Mouse (Mus musculus) forebrain, postnatal 0 days (tissue): Measurements from ENCODE around the gene Gm614. TPM values are rescaled to one million over a fixed set of nuclear protein-coding genes. Genes with fewer than 3 reads are reported as not detected.

Source experiments
- ATAC-seq: fragments of 200-750 bp; cut with Nextera tagmentation; 2 replicates; pipeline ENCODE4 v1.8.0; 2017; ENCODE audit warnings: mild to moderate bottlenecking, moderate library complexity
- DNase-seq: peaks from one replicate; pipeline ENCODE4 v3.0.0-alpha.2; 2015
- H3K27ac ChIP-seq: fragments of 300-500 bp; sonication (generic); 2 replicates; pipeline ENCODE4 v1.5.1; 2014; ENCODE audit warnings: low read depth, mild to moderate bottlenecking, antibody characterized with exemption, low read length, moderate library complexity, mixed read lengths
- H3K27me3 ChIP-seq: fragments of 300-500 bp; sonication (generic); 2 replicates; pipeline ENCODE4 v1.6.1; 2014; ENCODE audit warnings: mild to moderate bottlenecking, low read length, mixed read lengths; ENCODE audit not compliant: insufficient read depth
- H3K36me3 ChIP-seq: fragments of 300-500 bp; sonication (generic); 2 replicates; pipeline ENCODE4 v1.6.1; 2014; ENCODE audit warnings: mild to moderate bottlenecking, moderate library complexity; ENCODE audit not compliant: insufficient read depth
- H3K4me1 ChIP-seq: fragments of 300-500 bp; sonication (generic); 2 replicates; pipeline ENCODE4 v1.6.1; 2014; ENCODE audit warnings: antibody characterized with exemption; ENCODE audit not compliant: insufficient read depth
- H3K4me2 ChIP-seq: fragments of 300-500 bp; sonication (generic); 2 replicates; pipeline ENCODE4 v1.6.1; 2014; ENCODE audit warnings: low read depth, mild to moderate bottlenecking, moderate library complexity
- H3K4me3 ChIP-seq: fragments of 300-500 bp; sonication (generic); 2 replicates; pipeline ENCODE4 v1.5.1; 2014; ENCODE audit warnings: low read depth, low read length, mixed read lengths
- H3K9ac ChIP-seq: fragments of 300-500 bp; sonication (generic); 2 replicates; pipeline ENCODE4 v1.6.1; 2014; ENCODE audit warnings: mild to moderate bottlenecking
- H3K9me3 ChIP-seq: fragments of 300-500 bp; sonication (generic); 2 replicates; pipeline ENCODE4 v1.6.1; 2016; ENCODE audit warnings: low read length
- CTCF ChIP-seq: sonication (generic); IDR thresholded peaks from 2 replicates; pipeline ENCODE4 v1.5.1; 2016; ENCODE audit warnings: antibody characterized with exemption, control low read depth, low read depth
- WGBS: fragments of 180-500 bp; shearing (Covaris S2); extraction: QIAGEN DNeasy Blood & Tissue Kit; methylation state at CpG from one replicate; pipeline ENCODE4 v1.1.7; 2014; 5-methylcytosine and 5-hydroxymethylcytosine counted together
- polyA plus RNA-seq: library from polyadenylated mRNA; unstranded; fragments of >200 nt; fragmentation: Nextera tagmentation; extraction: Ambion mirVana; gene quantifications from 2 replicates; pipeline ENCODE4 v1.2.1, GENCODE M21; 2015
- total RNA-seq: library from RNA; depleted of rRNA; stranded (reverse); fragments of >200 nt; gene quantifications from 2 replicates; pipeline ENCODE4 v1.2.3, GENCODE M21; 2014

Gene Gm614
- total and polyA plus RNA-seq, 2 experiments from 2014 or later: 0.52 TPM; not detected in 1

DNA sequence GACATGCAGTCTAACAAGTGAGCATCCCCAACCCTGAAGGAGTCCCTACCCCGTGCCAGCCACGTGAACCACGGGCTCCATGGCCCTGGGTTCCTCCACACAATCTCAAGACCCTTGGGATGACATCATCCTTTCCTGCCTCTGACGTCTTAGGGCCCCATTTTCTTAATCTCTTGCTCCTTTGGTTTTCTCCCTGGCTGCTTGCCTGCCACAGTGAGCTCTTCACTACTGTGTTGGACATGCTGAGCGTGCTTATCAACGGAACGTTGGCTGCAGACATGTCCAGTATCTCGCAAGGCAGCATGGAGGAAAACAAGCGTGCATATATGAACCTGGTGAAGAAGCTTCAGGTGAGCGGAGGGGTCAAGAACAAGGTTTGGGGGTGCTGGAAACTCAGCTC lies 26.3 kb upstream of the Gm614 start:
- no peak overlapping the region for H3K27ac ChIP-seq
- H3K9ac ChIP-seq: no peak overlapping the region
- H3K4me3 ChIP-seq: no peak overlapping the region
- H3K36me3 ChIP-seq: peaks cover 49% of the 10 kb centered on the region
- H3K4me2 ChIP-seq: no peak overlapping the region
- DNase-seq (no peak), ATAC-seq (no peak)
- WGBS: 86% methylated on average over 10 of the region's 10 CpGs
- H3K27me3 ChIP-seq: no peaks in the 10 kb centered on the region
- no peaks in the 10 kb centered on the region for H3K4me1 ChIP-seq
- no peak for TF ChIP-seq CTCF
- no peaks in the 10 kb centered on the region for H3K9me3 ChIP-seq

DNA sequence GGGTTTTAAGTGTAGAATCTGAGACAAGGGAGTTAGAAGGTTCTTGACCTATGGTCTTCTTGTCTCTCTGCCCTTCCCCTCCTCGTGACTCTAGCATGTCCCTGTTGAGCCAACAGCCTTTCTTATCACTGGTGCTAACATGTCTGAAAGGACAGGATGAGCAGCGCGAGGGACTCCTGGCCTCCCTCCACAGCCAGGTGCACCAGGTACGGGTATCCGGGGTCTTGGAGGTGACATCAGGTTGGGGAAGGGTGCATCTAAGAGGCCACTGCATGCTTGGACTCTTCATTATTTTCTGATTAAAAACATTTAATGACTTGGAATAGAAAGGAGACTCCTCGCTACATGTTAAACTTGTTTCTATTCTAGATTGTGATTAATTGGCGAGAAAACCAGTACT lies 25.2 kb upstream of the Gm614 start:
- 84% methylated on average over 7 of the region's 7 CpGs for WGBS

DNA sequence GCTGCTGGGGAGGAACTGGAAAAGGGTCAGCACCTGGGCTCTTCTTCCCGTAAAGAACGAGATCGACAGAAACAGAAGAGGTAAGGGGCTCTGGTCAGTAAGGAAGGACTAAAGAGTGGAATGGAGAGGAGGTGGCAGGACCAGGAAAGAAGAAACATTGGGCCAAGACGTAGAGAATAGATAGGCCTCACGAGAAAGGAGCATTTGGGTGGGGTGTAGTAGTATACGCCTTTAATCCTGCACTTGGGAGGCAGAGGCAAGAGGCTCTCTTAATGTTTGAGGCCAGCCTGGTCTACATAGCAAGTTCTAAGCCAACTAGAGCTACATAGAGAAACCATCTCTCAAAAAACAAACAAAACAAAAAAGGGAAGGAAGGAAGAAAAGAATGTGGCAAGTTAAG lies 24.6 kb upstream of the Gm614 start:
- Histone ChIP-seq H3K4me3 (no peak overlapping the region), H3K9ac (no peak overlapping the region), H3K4me2 (no peak overlapping the region), H3K9me3 (no peaks in the 10 kb centered on the region), H3K27ac (no peak overlapping the region), H3K36me3 (peaks cover 44% of the 10 kb centered on the region; the same call in 1 of the 2 replicates), H3K27me3 (no peaks in the 10 kb centered on the region), H3K4me1 (no peaks in the 10 kb centered on the region)
- ATAC-seq (no peak), DNase-seq (no peak)
- no peak for TF ChIP-seq CTCF
- WGBS: 93% methylated on average over 6 of the region's 6 CpGs

More for the DNA sequence above, 25.2 kb upstream of the Gm614 start:
- H3K4me2 ChIP-seq: no peak overlapping the region
- TF ChIP-seq CTCF: no peak
- H3K4me3 ChIP-seq: no peak overlapping the region
- H3K27me3 ChIP-seq: no peaks in the 10 kb centered on the region
- H3K4me1 ChIP-seq: no peaks in the 10 kb centered on the region
- no peak overlapping the region for H3K27ac ChIP-seq
- ATAC-seq: no peak
- H3K9ac ChIP-seq: no peak overlapping the region
- no peak for DNase-seq
- H3K36me3 ChIP-seq: peaks cover 48% of the 10 kb centered on the region
- H3K9me3 ChIP-seq: no peaks in the 10 kb centered on the region

DNA sequence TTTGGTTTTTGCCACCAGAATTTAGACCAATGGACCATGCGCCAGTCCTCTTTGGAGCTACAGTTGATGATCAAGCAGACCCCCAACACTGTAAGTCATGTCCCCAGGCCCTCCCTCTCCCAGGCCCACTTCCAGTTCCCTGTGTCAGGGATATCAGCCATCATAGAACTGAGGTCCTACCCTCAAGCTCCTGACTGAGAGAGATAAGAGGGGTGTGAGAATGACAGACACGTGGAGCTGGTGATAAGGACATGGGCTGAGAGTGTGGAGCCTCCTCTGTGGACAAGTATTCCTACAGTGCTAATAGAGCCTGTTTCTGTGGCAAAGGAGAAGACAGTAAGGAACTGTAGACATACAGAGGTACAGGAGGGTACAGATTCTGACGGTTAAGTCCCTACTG lies 23.8 kb upstream of the Gm614 start:
- DNase-seq (no peak), ATAC-seq (no peak)
- H3K36me3 ChIP-seq: peaks cover 41% of the 10 kb centered on the region; the same call in 1 of the 2 replicates
- H3K9me3 ChIP-seq: no peaks in the 10 kb centered on the region
- 91% methylated on average over 3 of the region's 3 CpGs for WGBS
- H3K9ac ChIP-seq: no peak overlapping the region
- no peak overlapping the region for H3K4me3 ChIP-seq
- no peaks in the 10 kb centered on the region for H3K4me1 ChIP-seq
- H3K4me2 ChIP-seq: no peak overlapping the region
- H3K27ac ChIP-seq: no peak overlapping the region
- no peaks in the 10 kb centered on the region for H3K27me3 ChIP-seq
- TF ChIP-seq CTCF: no peak

- H3K9me3 ChIP-seq: no peaks in the 10 kb centered on the region
- peaks cover 42% of the 10 kb centered on the region; the same call in 1 of the 2 replicates for H3K36me3 ChIP-seq
- TF ChIP-seq CTCF: no peak
- H3K4me3 ChIP-seq: no peak overlapping the region
- ATAC-seq (no peak), DNase-seq (no peak)
- H3K4me1 ChIP-seq: no peaks in the 10 kb centered on the region
- 90% methylated on average over 14 of the region's 14 CpGs for WGBS
- no peaks in the 10 kb centered on the region for H3K27me3 ChIP-seq
- H3K4me2 ChIP-seq: no peak overlapping the region
- no peak overlapping the region for H3K27ac ChIP-seq
- H3K9ac ChIP-seq: no peak overlapping the region
Measured at GRCm38 (mm10) chrX:101285953-101286670, 22.3 kb upstream of the Gm614 start.

DNA sequence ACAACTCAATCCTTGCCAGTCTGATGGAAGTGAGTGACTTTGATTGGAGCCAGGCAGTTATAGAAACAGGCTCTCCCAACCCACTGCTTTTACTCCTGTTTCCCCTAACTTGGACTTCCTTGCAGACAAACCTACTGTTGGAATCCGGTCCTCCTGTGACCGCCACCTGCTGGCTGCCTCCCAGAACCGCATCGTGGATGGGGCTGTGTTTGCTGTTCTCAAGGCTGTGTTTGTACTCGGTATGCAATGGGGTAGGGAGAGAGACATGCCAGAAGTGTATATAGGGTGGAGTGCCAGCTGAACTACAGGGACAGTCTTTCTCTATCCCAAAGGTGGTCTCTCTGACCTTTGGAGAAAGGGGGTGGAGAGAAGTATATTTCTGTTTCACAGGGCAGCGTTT lies 21.7 kb upstream of the Gm614 start:
- no peak overlapping the region for H3K27ac ChIP-seq
- no peak overlapping the region for H3K4me3 ChIP-seq
- H3K27me3 ChIP-seq: no peaks in the 10 kb centered on the region
- H3K9ac ChIP-seq: no peak overlapping the region
- H3K4me1 ChIP-seq: no peaks in the 10 kb centered on the region
- DNase-seq: peak; percentile 67
- H3K4me2 ChIP-seq: no peak overlapping the region
- peaks cover 44% of the 10 kb centered on the region for H3K36me3 ChIP-seq
- ATAC-seq: peak; percentile 73
- peak; percentile 80 for TF ChIP-seq CTCF
- H3K9me3 ChIP-seq: no peaks in the 10 kb centered on the region
- WGBS: 24% methylated on average over 6 of the region's 6 CpGs

DNA sequence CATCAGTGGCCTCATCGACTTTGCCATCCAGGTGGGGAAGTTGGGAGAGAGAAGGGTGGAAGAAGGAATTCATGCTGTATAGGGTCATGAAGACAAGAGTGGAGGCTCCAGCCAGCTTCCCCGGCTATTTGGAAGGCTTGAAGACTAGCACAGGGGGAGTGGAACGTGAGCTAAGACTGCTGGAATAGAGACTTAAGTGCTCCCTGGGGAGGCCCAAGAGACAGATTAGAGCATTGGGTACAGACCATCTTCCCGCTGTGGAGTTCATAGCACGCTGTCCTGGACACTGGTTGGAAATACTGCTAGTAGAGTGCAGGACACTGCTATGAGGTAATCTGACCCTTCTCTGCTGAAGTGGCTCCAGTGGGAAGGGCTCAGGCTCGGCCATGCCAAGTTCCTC lies 19.0 kb upstream of the Gm614 start:
- ATAC-seq (no peak), DNase-seq (no peak)
- no peak overlapping the region for H3K4me2 ChIP-seq
- no peak for TF ChIP-seq CTCF
- WGBS: 84% methylated on average over 6 of the region's 6 CpGs
- H3K27ac ChIP-seq: no peak overlapping the region
- H3K36me3 ChIP-seq: peaks cover 29% of the 10 kb centered on the region
- no peak overlapping the region for H3K4me3 ChIP-seq
- no peak overlapping the region for H3K9ac ChIP-seq
- H3K9me3 ChIP-seq: no peaks in the 10 kb centered on the region
- H3K4me1 ChIP-seq: no peaks in the 10 kb centered on the region
- no peaks in the 10 kb centered on the region for H3K27me3 ChIP-seq
